Mouse (Mus musculus) myocyte (in vitro differentiated cells): ENCODE measurements around the gene Sv2c.

Experiments used
- CEBPB ChIP-seq: IDR thresholded peaks from 2 replicates; pipeline ENCODE4 v1.6.1; 2011; ENCODE audit warnings: mild to moderate bottlenecking, moderate library complexity; ENCODE audit not compliant: poor library complexity, insufficient read depth, severe bottlenecking
- E2F4 ChIP-seq: IDR thresholded peaks from one replicate; pipeline ENCODE4 v1.6.1; 2011; ENCODE audit warnings: mild to moderate bottlenecking, control low read depth, moderate library complexity; ENCODE audit not compliant: insufficient read depth
- MAX ChIP-seq: IDR thresholded peaks from one replicate; pipeline ENCODE4 v1.6.1; 2011; ENCODE audit warnings: low read depth, mild to moderate bottlenecking, control low read depth
- MYOD1 ChIP-seq, 3 experiments: IDR thresholded peaks; one replicate each; pipeline ENCODE4 v1.6.1; 2011; ENCODE audit warnings: control low read depth in 2 of 3, low read depth in 2 of 3, mild to moderate bottlenecking in 2 of 3, moderate library complexity in 1 of 3; ENCODE audit not compliant: insufficient read length in 2 of 3, control insufficient read depth in 1 of 3
- MYOG ChIP-seq, 3 experiments: IDR thresholded peaks; one replicate each; pipeline ENCODE4 v1.6.1; 2011; ENCODE audit warnings: control low read depth in 2 of 3, low read depth in 2 of 3, mild to moderate bottlenecking in 2 of 3; ENCODE audit not compliant: insufficient read length in 2 of 3, control insufficient read depth in 1 of 3, insufficient read depth in 1 of 3
- POLR2A ChIP-seq: IDR thresholded peaks from one replicate; pipeline ENCODE4 v1.6.1; 2011; ENCODE audit warnings: low read depth, mild to moderate bottlenecking, control low read depth, moderate library complexity; ENCODE audit not compliant: insufficient read length
- POLR2AphosphoS2 ChIP-seq: IDR thresholded peaks from one replicate; pipeline ENCODE4 v1.6.1; 2011; ENCODE audit warnings: low read depth, control low read depth; ENCODE audit not compliant: insufficient read length
- REST ChIP-seq: IDR thresholded peaks from one replicate; pipeline ENCODE4 v1.6.1; 2011; ENCODE audit warnings: mild to moderate bottlenecking, control low read depth, moderate library complexity; ENCODE audit not compliant: insufficient read depth, insufficient read length
- SRF ChIP-seq: IDR thresholded peaks from one replicate; pipeline ENCODE4 v1.6.1; 2011; ENCODE audit warnings: low read depth; ENCODE audit not compliant: control insufficient read depth, insufficient read length
- TCF12 ChIP-seq: IDR thresholded peaks from one replicate; pipeline ENCODE4 v1.6.1; 2011; ENCODE audit warnings: mild to moderate bottlenecking, control low read depth; ENCODE audit not compliant: poor library complexity, insufficient read depth, severe bottlenecking
- TCF3 ChIP-seq: IDR thresholded peaks from one replicate; pipeline ENCODE4 v1.6.1; 2011; ENCODE audit warnings: low read depth, control low read depth; ENCODE audit not compliant: insufficient read length
- USF1 ChIP-seq: IDR thresholded peaks from one replicate; pipeline ENCODE4 v1.6.1; 2011; ENCODE audit warnings: low read depth, mild to moderate bottlenecking, control low read depth, moderate library complexity

GRCm38 (mm10) chr13:95956327-95956781, 176.0 kb downstream of the Sv2c start:
- TF ChIP-seq MAX = no peak
- no peak for TF ChIP-seq POLR2A
- TF ChIP-seq REST = no peak
- no peak for TF ChIP-seq USF1
- no peak for TF ChIP-seq POLR2AphosphoS2
- TF ChIP-seq TCF12 = no peak
- no peak for TF ChIP-seq CEBPB
- TF ChIP-seq SRF = no peak
- TF ChIP-seq MYOG (IDR thresholded peaks at IDR 0.05; ENCODE audit: control insufficient read depth in 1 of 3, insufficient read depth in 1 of 3, insufficient read length in 2 of 3, low read depth in 2 of 3) = no peak
- TF ChIP-seq MYOD1 (IDR thresholded peaks at IDR 0.05; ENCODE audit: control insufficient read depth in 1 of 3, insufficient read length in 2 of 3, low read depth in 2 of 3) = no peak
- TF ChIP-seq E2F4 = no peak
- no peak for TF ChIP-seq TCF3
